ENCODE assay signal across 19 mouse cellular contexts in genomic region chr13:42607735-42608134, GRCm38 (mm10).
DNase-seq lines count a peak whose midpoint lies in the region; ATAC-seq and TF ChIP-seq lines count a peak whose summit lies in the region.
"Had no signal": no experiment of that assay in that cellular context is flagged by ENCODE, and none has a peak within 500 bp of the region (broad histone marks: within the 10 kb centered on the region; RNA-seq: fewer than 3 reads in every experiment).

No protein-coding gene starts in this region.

- H3K9me3 ChIP-seq in forebrain, embryonic 14.5 days (replicated peaks; ENCODE audit: control insufficient read depth, low read length), result no peaks in the 10 kb centered on the region
- H3K9me3 ChIP-seq in forebrain, embryonic 13.5 days (replicated peaks), result no peaks in the 10 kb centered on the region
- no peaks in the 10 kb centered on the region for H3K9me3 ChIP-seq in midbrain, embryonic 15.5 days
- H3K9me3 ChIP-seq in midbrain, embryonic 10.5 days (replicated peaks), result no peaks in the 10 kb centered on the region
- H3K9me3 ChIP-seq: embryonic facial prominence, embryonic 10.5 days; embryonic facial prominence, embryonic 12.5 days; forebrain, embryonic 15.5 days had no signal

- H3K36me3 ChIP-seq in forebrain, embryonic 14.5 days (ENCODE audit: control insufficient read depth, insufficient read depth, low read length), result no peaks in the 10 kb centered on the region
- H3K36me3 ChIP-seq in forebrain, embryonic 13.5 days (ENCODE audit: poor library complexity, severe bottlenecking), result no peaks in the 10 kb centered on the region
- H3K36me3 ChIP-seq in midbrain, embryonic 15.5 days (replicated peaks), result no peaks in the 10 kb centered on the region
- no peaks in the 10 kb centered on the region for H3K36me3 ChIP-seq in midbrain, embryonic 10.5 days
- H3K36me3 ChIP-seq: embryonic facial prominence, embryonic 10.5 days; embryonic facial prominence, embryonic 12.5 days; forebrain, embryonic 15.5 days had no signal

- no peaks in the 10 kb centered on the region for H3K27me3 ChIP-seq in forebrain, embryonic 14.5 days (replicated peaks; ENCODE audit: control insufficient read depth, insufficient read depth, low read length)
- H3K27me3 ChIP-seq in forebrain, embryonic 13.5 days, result no peaks in the 10 kb centered on the region
- no peaks in the 10 kb centered on the region for H3K27me3 ChIP-seq in midbrain, embryonic 15.5 days (replicated peaks)
- no peaks in the 10 kb centered on the region for H3K27me3 ChIP-seq in midbrain, embryonic 10.5 days (ENCODE audit: low read depth, poor library complexity, severe bottlenecking)
- H3K27me3 ChIP-seq: embryonic facial prominence, embryonic 12.5 days; forebrain, embryonic 15.5 days had no signal

- H3K27ac ChIP-seq in forebrain, embryonic 14.5 days (ENCODE audit: low read depth, low read length), result no peak overlapping the region
- H3K27ac ChIP-seq in forebrain, embryonic 13.5 days, result no peak overlapping the region
- no peak overlapping the region for H3K27ac ChIP-seq in midbrain, embryonic 15.5 days
- H3K27ac ChIP-seq in midbrain, embryonic 10.5 days (replicated peaks), result no peak overlapping the region
- H3K27ac ChIP-seq: embryonic facial prominence, embryonic 10.5 days; embryonic facial prominence, embryonic 12.5 days; forebrain, embryonic 15.5 days had no signal

- no peak for TF ChIP-seq POLR2A in brain, embryonic 14.5 days (IDR thresholded peaks at IDR 0.05; ENCODE audit: borderline replicate concordance, extremely low read depth, insufficient read depth, insufficient read length, poor library complexity, severe bottlenecking)

- no peaks in the 10 kb centered on the region for H3K4me1 ChIP-seq in forebrain, embryonic 14.5 days (ENCODE audit: control insufficient read depth, insufficient read depth, low read length)
- peaks cover 3% of the 10 kb centered on the region; the same call in 1 of the 2 replicates for H3K4me1 ChIP-seq in forebrain, embryonic 13.5 days
- no peaks in the 10 kb centered on the region for H3K4me1 ChIP-seq in midbrain, embryonic 15.5 days
- H3K4me1 ChIP-seq in midbrain, embryonic 10.5 days, result peaks cover 8% of the 10 kb centered on the region
- H3K4me1 ChIP-seq: embryonic facial prominence, embryonic 10.5 days; embryonic facial prominence, embryonic 12.5 days; forebrain, embryonic 15.5 days had no signal

- no peak for ATAC-seq in forebrain, embryonic 14.5 days
- ATAC-seq in forebrain, embryonic 13.5 days, result no peak
- ATAC-seq in midbrain, embryonic 15.5 days (replicated peaks), result peak; percentile 62; the same call in 1 of the 2 replicates
- ATAC-seq: activated CD4-positive, CD25-positive, alpha-beta regulatory T cell, adult 4 months; forebrain, embryonic 15.5 days; forebrain, postnatal 0 days had no signal

- DNase-seq in forebrain, embryonic 14.5 days (ENCODE audit: low spot score), result peak; percentile 13
- DNase-seq in midbrain, embryonic 10.5 days (ENCODE audit: low spot score), result no peak
- peak; percentile 57 for DNase-seq in brain, embryonic 14.5 days (ENCODE audit: low read depth)
- DNase-seq in cerebellum, postnatal 10 days, result no peak
- DNase-seq: adrenal gland, adult 8-10 months; adrenal gland, postnatal 14 days; adrenal gland, postnatal 36 days; cerebellum, adult 11 months; cerebellum, adult 18-20 months; cerebellum, adult 8-10 months; cerebellum, adult 9-11 months; cerebellum, postnatal 25 days; forebrain, postnatal 0 days had no signal

- H3K4me3 ChIP-seq in forebrain, embryonic 14.5 days (ENCODE audit: low read depth, low read length), result no peak overlapping the region
- H3K4me3 ChIP-seq in forebrain, embryonic 13.5 days, result no peak overlapping the region
- H3K4me3 ChIP-seq in midbrain, embryonic 15.5 days, result no peak overlapping the region
- H3K4me3 ChIP-seq in midbrain, embryonic 10.5 days, result no peak overlapping the region
- H3K4me3 ChIP-seq: embryonic facial prominence, embryonic 10.5 days; embryonic facial prominence, embryonic 12.5 days; forebrain, embryonic 15.5 days had no signal

- H3K4me2 ChIP-seq in forebrain, embryonic 14.5 days (ENCODE audit: low read length), result no peak overlapping the region
- no peak overlapping the region for H3K4me2 ChIP-seq in forebrain, embryonic 13.5 days
- H3K4me2 ChIP-seq in midbrain, embryonic 15.5 days, result no peak overlapping the region
- H3K4me2 ChIP-seq: embryonic facial prominence, embryonic 12.5 days; forebrain, embryonic 15.5 days had no signal

- WGBS in forebrain, embryonic 14.5 days, result 73% methylated on average over 10 of the region's 10 CpGs
- WGBS in forebrain, embryonic 13.5 days, result 65% methylated on average over 10 of the region's 10 CpGs
- 50% methylated on average over 10 of the region's 10 CpGs for WGBS in midbrain, embryonic 15.5 days
- 63% methylated on average over 10 of the region's 10 CpGs for WGBS in midbrain, embryonic 10.5 days

- no peak overlapping the region for H3K9ac ChIP-seq in forebrain, embryonic 14.5 days (ENCODE audit: low read length)
- H3K9ac ChIP-seq in forebrain, embryonic 13.5 days, result no peak overlapping the region
- H3K9ac ChIP-seq in midbrain, embryonic 15.5 days, result no peak overlapping the region
- H3K9ac ChIP-seq: embryonic facial prominence, embryonic 12.5 days; forebrain, embryonic 15.5 days; forebrain, postnatal 0 days had no signal

- no peak for TF ChIP-seq CTCF in brain, embryonic 14.5 days (IDR thresholded peaks at IDR 0.05; ENCODE audit: borderline replicate concordance, extremely low read depth, insufficient read depth, insufficient read length)

Comparison
In these comparisons a context has a peak if more than half of its experiments do, and no peak if none do; other contexts are left out.
1. DNase-seq: peak in forebrain, embryonic 14.5 days (single experiment) and brain, embryonic 14.5 days (single experiment); none in midbrain, embryonic 10.5 days (single experiment) and cerebellum, postnatal 10 days (0 of 2).